Mouse (Mus musculus) c-Kit-positive CD71-positive TER-119-positive erythroid progenitor cells, embryonic 14.5 days (primary cell): Measurements from ENCODE around the gene 1700019D03Rik.

Experiments
- DNase-seq: peaks from one replicate; pipeline ENCODE4 v3.0.0-alpha.2; 2013; ENCODE audit warnings: low spot score

1700019D03Rik gene

GRCm38 (mm10) chr1:53020079-53020478 lies at the start of gene 1700019D03Rik:
TSS of gene 1700019D03Rik (minus strand) at chr1:53020179.
- no peak for DNase-seq

- no peak for DNase-seq
Observed at GRCm38 (mm10) chr1:53063921-53064320, 43.9 kb upstream of the 1700019D03Rik start.

- no peak for DNase-seq
Observed at GRCm38 (mm10) chr1:53061871-53062608, 42.1 kb upstream of the 1700019D03Rik start.

- no peak for DNase-seq
Observed at GRCm38 (mm10) chr1:53061340-53061739, 41.4 kb upstream of the 1700019D03Rik start, which contains the start of gene Mstn. TSS of gene Mstn (plus strand) at chr1:53061640.

GRCm38 (mm10) chr1:53060499-53060898 lies 40.5 kb upstream of the 1700019D03Rik start:
- DNase-seq: no peak

- no peak for DNase-seq
Observed at GRCm38 (mm10) chr1:53059106-53059505, 39.1 kb upstream of the 1700019D03Rik start.

- DNase-seq: peak; percentile 42
Observed at GRCm38 (mm10) chr1:53053087-53054022, 33.4 kb upstream of the 1700019D03Rik start.

GRCm38 (mm10) chr1:53049763-53050427 lies 29.9 kb upstream of the 1700019D03Rik start:
- no peak for DNase-seq

GRCm38 (mm10) chr1:53037443-53037871 lies 17.5 kb upstream of the 1700019D03Rik start:
- DNase-seq: no peak

GRCm38 (mm10) chr1:53032550-53032949 lies 12.6 kb upstream of the 1700019D03Rik start:
- DNase-seq: no peak

- no peak for DNase-seq
Observed at GRCm38 (mm10) chr1:53018746-53019505, 1.1 kb downstream of the 1700019D03Rik start.

- DNase-seq: no peak
Observed at GRCm38 (mm10) chr1:53015606-53016005, 4.4 kb downstream of the 1700019D03Rik start.

GRCm38 (mm10) chr1:53014716-53015115 lies 5.3 kb downstream of the 1700019D03Rik start:
- no peak for DNase-seq

GRCm38 (mm10) chr1:52986692-52987091 lies 33.3 kb downstream of the 1700019D03Rik start:
- DNase-seq: no peak

GRCm38 (mm10) chr1:52973198-52973597 lies 46.8 kb downstream of the 1700019D03Rik start:
- DNase-seq: no peak

- DNase-seq: no peak
Observed at GRCm38 (mm10) chr1:52971881-52972503, 48.0 kb downstream of the 1700019D03Rik start.

- no peak for DNase-seq
Observed at GRCm38 (mm10) chr1:52964581-52964980, 55.4 kb downstream of the 1700019D03Rik start.

GRCm38 (mm10) chr1:52963097-52963496 lies 56.9 kb downstream of the 1700019D03Rik start:
- no peak for DNase-seq

- no peak for DNase-seq
Observed at GRCm38 (mm10) chr1:52960191-52960590, 59.8 kb downstream of the 1700019D03Rik start.

GRCm38 (mm10) chr1:52956746-52957145 lies 63.2 kb downstream of the 1700019D03Rik start:
- no peak for DNase-seq

- DNase-seq: peak; percentile 5
Observed at GRCm38 (mm10) chr1:52955102-52955501, 64.9 kb downstream of the 1700019D03Rik start.
